Mouse (Mus musculus) ES-E14 (cell line): ENCODE measurements around the gene Naa38. TPM values are rescaled to one million over a fixed set of nuclear protein-coding genes. Genes with fewer than 3 reads are reported as not detected.

Source experiments
- DNase-seq: peaks from one replicate; pipeline ENCODE4 v3.0.0-alpha.2; 2013; ENCODE audit warnings: low read depth, low spot score
- H3K27ac ChIP-seq: 2 replicates; pipeline ENCODE4 v1.5.1; 2012; ENCODE audit warnings: low read depth, mild to moderate bottlenecking, low read length, moderate library complexity, mixed read lengths; ENCODE audit not compliant: poor library complexity, insufficient read depth, severe bottlenecking
- H3K36me3 ChIP-seq: 2 replicates; pipeline ENCODE4 v1.6.1; 2012; ENCODE audit warnings: mild to moderate bottlenecking, low read length, moderate library complexity, mixed read lengths; ENCODE audit not compliant: control insufficient read depth, poor library complexity, insufficient read depth, severe bottlenecking
- H3K4me1 ChIP-seq, 2 experiments: fragments of 150-350 bp in 1 of 2; sonication (generic) in 1 of 2; 2 replicates each; pipeline ENCODE4 v1.6.1; 2012; ENCODE audit warnings: low read length in 2 of 2, mild to moderate bottlenecking in 1 of 2, mixed read lengths in 1 of 2; ENCODE audit not compliant: control insufficient read depth in 2 of 2, insufficient read depth in 2 of 2, poor library complexity in 1 of 2
- H3K4me3 ChIP-seq, 2 experiments: fragments of 150-350 bp in 1 of 2; sonication (generic) in 1 of 2; 2 replicates each; pipeline ENCODE4 v1.5.1; 2012; ENCODE audit warnings: low read length in 2 of 2, low read depth in 1 of 2, mild to moderate bottlenecking in 1 of 2, mixed read lengths in 1 of 2; ENCODE audit not compliant: insufficient read depth in 1 of 2, poor library complexity in 1 of 2, severe bottlenecking in 1 of 2
- H3K9ac ChIP-seq: 2 replicates; pipeline ENCODE4 v1.6.1; 2012; ENCODE audit warnings: low read depth, mild to moderate bottlenecking, low read length, mixed read lengths; ENCODE audit not compliant: poor library complexity, insufficient read depth, severe bottlenecking
- H3K9me3 ChIP-seq: fragments of 150-350 bp; sonication (generic); 2 replicates; pipeline ENCODE4 v1.6.1; 2012; ENCODE audit warnings: low read depth, mild to moderate bottlenecking, low read length; ENCODE audit not compliant: control insufficient read depth, insufficient read depth
- CHD2 ChIP-seq: IDR thresholded peaks from 2 replicates; pipeline ENCODE4 v1.6.1; 2014; ENCODE audit warnings: mild to moderate bottlenecking, low read depth, low read length, inconsistent platforms
- HCFC1 ChIP-seq: IDR thresholded peaks from 2 replicates; pipeline ENCODE4 v1.6.1; 2012; ENCODE audit warnings: low read length, inconsistent platforms, borderline replicate concordance; ENCODE audit not compliant: insufficient read depth
- MAFK ChIP-seq: IDR thresholded peaks from 2 replicates; pipeline ENCODE4 v1.6.1; 2014; ENCODE audit warnings: mild to moderate bottlenecking, low read depth, low read length, inconsistent platforms; ENCODE audit not compliant: insufficient read depth
- ZC3H11A ChIP-seq: IDR thresholded peaks from 2 replicates; pipeline ENCODE4 v1.6.1; 2012; ENCODE audit warnings: low read depth, mild to moderate bottlenecking, inconsistent platforms, low read length, borderline replicate concordance
- ZNF384 ChIP-seq: IDR thresholded peaks from 2 replicates; pipeline ENCODE4 v1.6.1; 2012; ENCODE audit warnings: low read depth, low read length, inconsistent platforms
- in situ Hi-C, 2 experiments: fragments of 600-800 bp; cut with MboI; formaldehyde crosslinking; loops; one replicate each; pipeline ENCODE4 v1.15.1; 2025; ENCODE audit warnings: low sequenced_read_pairs in 2 of 2, inconsistent platforms in 1 of 2; ENCODE audit not compliant: unreplicated experiment in 2 of 2
- total RNA-seq: library from RNA; depleted of rRNA; stranded (reverse); fragments of 300-350 nt; gene quantifications from 2 replicates; pipeline ENCODE4 v1.2.3, GENCODE M21; 2012

The Naa38 gene
- total RNA-seq, 1 experiment: 202 TPM

DNA sequence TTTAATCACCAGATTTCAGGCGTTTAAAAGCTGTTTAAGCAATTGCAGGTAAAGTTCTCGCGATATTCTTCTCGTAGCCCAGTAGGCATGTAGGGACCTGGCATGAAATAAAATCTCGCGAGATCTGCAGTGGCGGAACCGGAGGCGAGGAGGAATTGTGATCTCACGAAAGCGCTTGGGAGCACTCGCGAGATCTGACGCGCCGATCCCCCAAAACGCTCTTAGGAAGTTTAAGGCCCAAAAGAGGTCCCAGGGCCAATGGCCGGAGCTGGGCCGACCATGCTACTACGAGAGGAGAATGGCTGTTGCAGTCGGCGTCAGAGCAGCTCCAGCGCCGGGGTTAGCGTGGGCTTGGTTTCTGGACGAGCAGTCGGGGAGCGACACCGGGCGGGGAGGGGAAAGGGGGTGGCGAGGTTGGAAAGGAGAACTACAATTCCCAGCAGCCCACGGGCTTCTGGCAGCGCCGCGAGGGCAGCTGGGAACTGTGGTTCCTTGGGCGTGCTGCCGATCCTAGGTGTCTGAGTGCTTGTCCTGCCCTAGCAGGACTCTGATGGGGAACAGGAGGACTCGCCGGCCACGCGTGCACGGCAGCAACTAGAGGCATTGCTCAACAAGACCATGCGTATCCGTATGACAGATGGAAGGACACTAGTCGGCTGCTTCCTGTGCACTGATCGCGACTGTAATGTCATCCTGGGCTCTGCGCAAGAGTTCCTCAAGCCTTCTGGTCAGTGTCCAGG, 517 bp downstream of the Naa38 start:
- H3K4me3 ChIP-seq: peak overlapping the region; percentile 80 to 91
- peaks cover 0 to 5% of the 10 kb centered on the region in 2 experiments; a peak in 1 of 4 replicates for H3K4me1 ChIP-seq
- peaks cover 8% of the 10 kb centered on the region; the same call in 1 of the 2 replicates for H3K36me3 ChIP-seq
- peak; percentile 99 for TF ChIP-seq HCFC1
- TF ChIP-seq CHD2: peak; percentile 99
- TF ChIP-seq MAFK: no peak
- TF ChIP-seq ZC3H11A: no peak
- no peak for TF ChIP-seq ZNF384
- peak; percentile 99 for DNase-seq
- no peaks in the 10 kb centered on the region for H3K9me3 ChIP-seq
- H3K9ac ChIP-seq: peak overlapping the region; percentile 97
- in situ Hi-C loops: no loop called here
- H3K27ac ChIP-seq: peak overlapping the region; percentile 89

DNA sequence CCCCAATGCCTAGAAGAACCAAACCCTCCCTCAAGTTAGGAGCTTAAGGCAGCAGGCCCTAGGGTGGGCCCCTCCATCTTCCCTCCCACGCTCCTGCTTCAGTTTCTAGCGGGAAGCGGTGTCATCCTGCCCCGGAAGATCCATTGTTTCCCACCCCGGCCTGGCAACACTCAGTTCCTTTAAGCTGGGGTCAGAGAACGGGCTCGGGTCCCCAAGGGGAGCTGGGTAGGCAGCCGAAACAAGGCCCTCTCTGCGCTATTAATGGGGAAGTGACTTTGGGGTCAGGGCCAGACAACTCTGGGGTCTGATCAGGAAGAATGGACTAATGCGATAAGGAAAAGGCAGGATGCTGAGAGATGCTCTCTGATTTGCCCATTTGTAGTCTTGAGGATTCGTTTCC, 1.5 kb downstream of the Naa38 start:
- no peaks in the 10 kb centered on the region for H3K9me3 ChIP-seq
- TF ChIP-seq HCFC1 (no peak), ZC3H11A (no peak), ZNF384 (no peak), CHD2 (no peak), MAFK (no peak)
- H3K36me3 ChIP-seq: peaks cover 14% of the 10 kb centered on the region; the same call in 1 of the 2 replicates
- in situ Hi-C loops: no loop called here
- DNase-seq: no peak
- no peak overlapping the region for H3K27ac ChIP-seq
- peaks cover 0 to 9% of the 10 kb centered on the region in 2 experiments; a peak in 1 of 4 replicates for H3K4me1 ChIP-seq
- H3K9ac ChIP-seq: peak overlapping the region; percentile 97
- H3K4me3 ChIP-seq: peak overlapping the region; percentile 80 to 91; a peak in 3 of 4 replicates

- in situ Hi-C loops: no loop called here
- Histone ChIP-seq H3K36me3 (peaks cover 18% of the 10 kb centered on the region; the same call in 1 of the 2 replicates), H3K9ac (peak overlapping the region; percentile 81), H3K4me3 (peak overlapping the region; percentile 65 to 80), H3K4me1 (peaks cover 0 to 9% of the 10 kb centered on the region in 2 experiments; a peak in 1 of 4 replicates), H3K9me3 (no peaks in the 10 kb centered on the region), H3K27ac (no peak overlapping the region)
- DNase-seq: no peak
- TF ChIP-seq HCFC1 (no peak), ZC3H11A (no peak), ZNF384 (no peak), CHD2 (no peak), MAFK (no peak)
Measured at GRCm38 (mm10) chr11:69397581-69398057, 2.3 kb downstream of the Naa38 start.

DNA sequence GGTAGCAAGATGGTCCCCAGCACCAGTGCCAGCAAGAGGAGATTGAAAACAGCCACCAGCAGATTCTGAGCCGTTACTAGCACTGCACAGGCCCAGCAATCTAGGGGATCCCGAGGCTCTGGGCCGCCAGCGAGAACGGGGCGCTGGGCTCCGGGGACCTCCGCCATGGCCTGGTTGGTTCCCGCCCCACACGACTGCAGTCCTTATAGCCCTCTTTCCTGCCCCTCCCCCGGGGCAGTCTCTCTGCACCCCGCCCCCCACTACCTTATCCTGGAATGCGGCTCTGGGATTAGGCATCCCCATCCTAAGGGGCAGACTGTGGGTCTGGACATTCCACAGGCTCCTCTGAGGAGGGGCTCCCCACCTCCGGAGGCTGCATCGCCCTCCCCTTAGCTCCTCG, 2.8 kb downstream of the Naa38 start, which contains the start of gene Tmem88:
Gene Tmem88, minus strand, starts transcription at position 176 of the 400 bp plus-strand sequence.
- no peak within 1 kb of the TSS for H3K27ac ChIP-seq
- TF ChIP-seq ZNF384: no peak
- TF ChIP-seq ZC3H11A: no peak
- TF ChIP-seq HCFC1: no peak
- 0 out of 2 replicates have a peak, but pooled peaks have one; percentile 18 for TF ChIP-seq CHD2
- TF ChIP-seq MAFK: no peak
- in situ Hi-C loops: no loop called here
- peaks cover 0 to 9% of the 10 kb centered on the region in 2 experiments; a peak in 1 of 4 replicates for H3K4me1 ChIP-seq
- no peak for DNase-seq
- peak within 1 kb of the TSS; percentile 81 for H3K9ac ChIP-seq
- H3K9me3 ChIP-seq: no peaks in the 10 kb centered on the region
- H3K36me3 ChIP-seq: peaks cover 18% of the 10 kb centered on the region; the same call in 1 of the 2 replicates
- peak within 1 kb of the TSS; percentile 65 to 80 for H3K4me3 ChIP-seq
